Mouse (Mus musculus): ENCODE results near the gene Crygf. TPM values are rescaled to one million over a fixed set of nuclear protein-coding genes. Genes with fewer than 3 reads are reported as not detected.
"Not testable (repeated sequence)": the region's sequence is repeated elsewhere in the genome, so short reads cannot be mapped to it uniquely, and the experiment has no call there.

Crygf gene
- not detected in 2 replicates for polyA plus RNA-seq (2014; fragmentation: Nextera tagmentation; extraction: Ambion mirVana)

- Histone ChIP-seq H3K4me1 (ENCODE audit: control insufficient read depth, insufficient read depth, low read length) (no peaks in the 10 kb centered on the region), H3K36me3 (ENCODE audit: control insufficient read depth, insufficient read depth, low read length) (no peaks in the 10 kb centered on the region), H3K4me3 (ENCODE audit: low read depth, low read length) (no peak within 1 kb of the TSS), H3K9ac (ENCODE audit: low read length) (no peak within 1 kb of the TSS), H3K4me2 (ENCODE audit: low read depth) (no peak within 1 kb of the TSS), H3K27ac (ENCODE audit: low read depth, low read length) (no peak within 1 kb of the TSS), H3K9me3 (ENCODE audit: control insufficient read depth, low read length) (no peaks in the 10 kb centered on the region), H3K27me3 (ENCODE audit: control insufficient read depth, insufficient read depth, low read length) (no peaks in the 10 kb centered on the region)
- ATAC-seq (ENCODE audit: insufficient read depth, low FRiP score, low TSS enrichment) (no peak), DNase-seq (ENCODE audit: low spot score) (no peak)
- 70% methylated on average over 4 of the region's 4 CpGs for WGBS
Measured at GRCm38 (mm10) chr1:65926294-65926693, at the start of gene Crygf. Crygf (plus strand) TSS chr1:65926520.

- no peak overlapping the region for H3K9ac ChIP-seq (ENCODE audit: low read length)
- no peaks in the 10 kb centered on the region for H3K27me3 ChIP-seq (ENCODE audit: control insufficient read depth, insufficient read depth, low read length)
- no peak overlapping the region for H3K4me2 ChIP-seq (ENCODE audit: low read depth)
- no peaks in the 10 kb centered on the region for H3K4me1 ChIP-seq (ENCODE audit: control insufficient read depth, insufficient read depth, low read length)
- no peak overlapping the region for H3K4me3 ChIP-seq (ENCODE audit: low read depth, low read length)
- H3K27ac ChIP-seq (ENCODE audit: low read depth, low read length) = no peak overlapping the region
- WGBS = 54% methylated on average over 6 of the region's 6 CpGs
- DNase-seq (ENCODE audit: low spot score) (no peak), ATAC-seq (ENCODE audit: insufficient read depth, low FRiP score, low TSS enrichment) (no peak)
- H3K9me3 ChIP-seq (ENCODE audit: control insufficient read depth, low read length) = no peaks in the 10 kb centered on the region
- no peaks in the 10 kb centered on the region for H3K36me3 ChIP-seq (ENCODE audit: control insufficient read depth, insufficient read depth, low read length)
Measured at GRCm38 (mm10) chr1:65925361-65926210, 734 bp upstream of the Crygf start.

- H3K27ac ChIP-seq (ENCODE audit: low read depth, low read length); H3K27me3 ChIP-seq (ENCODE audit: control insufficient read depth, insufficient read depth, low read length); H3K9ac ChIP-seq (ENCODE audit: low read length); ATAC-seq (ENCODE audit: insufficient read depth, low FRiP score, low TSS enrichment); DNase-seq (ENCODE audit: low spot score); H3K4me2 ChIP-seq (ENCODE audit: low read depth); H3K36me3 ChIP-seq (ENCODE audit: control insufficient read depth, insufficient read depth, low read length); H3K9me3 ChIP-seq (ENCODE audit: control insufficient read depth, low read length); H3K4me1 ChIP-seq (ENCODE audit: control insufficient read depth, insufficient read depth, low read length); H3K4me3 ChIP-seq (ENCODE audit: low read depth, low read length): not testable (repeated sequence)
- 88% methylated on average over 11 of the region's 11 CpGs for WGBS
Measured at GRCm38 (mm10) chr1:65926696-65927095, 376 bp downstream of the Crygf start.

- H3K4me1 ChIP-seq (ENCODE audit: control insufficient read depth, insufficient read depth, low read length) = no peaks in the 10 kb centered on the region
- H3K9me3 ChIP-seq (ENCODE audit: control insufficient read depth, low read length) = no peaks in the 10 kb centered on the region
- DNase-seq (ENCODE audit: low spot score) = no peak
- H3K27ac ChIP-seq (ENCODE audit: low read depth, low read length) = no peak overlapping the region
- ATAC-seq (ENCODE audit: insufficient read depth, low FRiP score, low TSS enrichment) = no peak
- H3K36me3 ChIP-seq (ENCODE audit: control insufficient read depth, insufficient read depth, low read length) = no peaks in the 10 kb centered on the region
- WGBS = 80% methylated on average over 2 of the region's 2 CpGs
- no peak overlapping the region for H3K4me3 ChIP-seq (ENCODE audit: low read depth, low read length)
- H3K27me3 ChIP-seq (ENCODE audit: control insufficient read depth, insufficient read depth, low read length) = no peaks in the 10 kb centered on the region
- no peak overlapping the region for H3K4me2 ChIP-seq (ENCODE audit: low read depth)
- H3K9ac ChIP-seq (ENCODE audit: low read length) = no peak overlapping the region
Measured at GRCm38 (mm10) chr1:65930055-65930454, 3.7 kb downstream of the Crygf start.

- DNase-seq (ENCODE audit: low spot score) (no peak), ATAC-seq (ENCODE audit: insufficient read depth, low FRiP score, low TSS enrichment) (no peak)
- H3K27me3 ChIP-seq (ENCODE audit: control insufficient read depth, insufficient read depth, low read length) = no peaks in the 10 kb centered on the region
- H3K4me1 ChIP-seq (ENCODE audit: control insufficient read depth, insufficient read depth, low read length) = no peaks in the 10 kb centered on the region
- no peaks in the 10 kb centered on the region for H3K9me3 ChIP-seq (ENCODE audit: control insufficient read depth, low read length)
- WGBS = 89% methylated on average over 4 of the region's 4 CpGs
- no peak overlapping the region for H3K27ac ChIP-seq (ENCODE audit: low read depth, low read length)
- H3K4me2 ChIP-seq (ENCODE audit: low read depth) = no peak overlapping the region
- H3K36me3 ChIP-seq (ENCODE audit: control insufficient read depth, insufficient read depth, low read length) = no peaks in the 10 kb centered on the region
- no peak overlapping the region for H3K9ac ChIP-seq (ENCODE audit: low read length)
- no peak overlapping the region for H3K4me3 ChIP-seq (ENCODE audit: low read depth, low read length)
Measured at GRCm38 (mm10) chr1:65932091-65932812, 5.9 kb downstream of the Crygf start.

Other genes starting within 250 kb of the Crygf start
- 187 and 194 TPM in 2 replicates for gene Map2, start 248.8 kb downstream of the Crygf start, polyA plus RNA-seq (2014; fragmentation: Nextera tagmentation; extraction: Ambion mirVana)

All from neural tube, embryonic 11.5 days (tissue).